Mouse (Mus musculus) adrenal gland (tissue): ENCODE measurements around the gene Chic2.

Experiments used
- intact Hi-C: fragments of 180-260 bp; cut with DNase I; formaldehyde crosslinking; loops from one replicate; pipeline ENCODE4 v1.15.1; 2025
- long read RNA-seq, 2 experiments: library from polyadenylated mRNA; unstranded; transcript quantifications; one replicate each; pipeline ENCODE4 v2.0.0; 2020; ENCODE audit warnings: borderline replicate concordance in 1 of 2; ENCODE audit not compliant: insufficient replicate concordance in 1 of 2

Chic2 gene
- long read RNA-seq, experiment 1, full-length matches to known transcripts = 15 of 19 reads
- long read RNA-seq, experiment 1, partial matches to known transcripts = 2 of 19 reads
- long read RNA-seq, experiment 1, other reads (novel, unspliced or antisense) = 2 of 19 reads
- long read RNA-seq, experiment 2, full-length matches to known transcripts = 32 of 35 reads
- long read RNA-seq, experiment 2, partial matches to known transcripts = 2 of 35 reads
- long read RNA-seq, experiment 2, other reads (novel, unspliced or antisense) = 1 of 35 reads

DNA sequence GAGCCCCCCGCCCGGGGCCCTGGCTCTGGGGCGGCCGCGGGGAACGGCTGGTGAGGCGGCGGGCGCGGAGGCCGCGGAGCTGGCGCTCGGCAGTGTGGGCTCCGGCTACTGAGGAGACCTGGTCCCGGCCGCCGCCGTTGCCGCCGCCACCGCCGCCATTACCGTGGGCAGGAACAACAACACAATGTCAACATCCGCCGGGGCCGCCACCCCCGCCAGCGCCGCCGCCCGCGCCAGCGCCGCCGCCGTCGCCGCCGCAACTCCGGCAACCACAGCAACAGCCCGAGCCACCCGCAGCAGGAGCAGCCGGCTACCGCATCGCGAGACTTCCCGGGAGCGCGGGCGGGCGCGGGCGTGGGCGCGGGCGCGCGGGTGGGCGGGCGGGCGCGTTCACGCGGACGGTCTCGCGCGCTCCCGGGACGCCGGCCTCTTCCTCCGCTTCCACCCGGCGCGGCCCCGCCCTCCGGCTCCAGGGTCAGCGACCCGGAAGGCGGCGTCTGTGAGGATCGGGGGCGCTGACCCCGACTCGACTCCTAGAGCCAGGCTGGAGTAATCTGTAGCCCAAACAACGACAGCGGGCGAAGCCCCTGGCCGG is at the start of gene Chic2:
TSS of gene Chic2 (minus strand) at position 465 of the 595 bp plus-strand sequence.
- intact Hi-C loops = no loop called here

GRCm38 (mm10) chr5:75085906-75086305 is 41.3 kb upstream of the Chic2 start:
- intact Hi-C loops = no loop called here

- intact Hi-C loops = no loop called here
Measured at GRCm38 (mm10) chr5:75085521-75085875, 40.9 kb upstream of the Chic2 start.

DNA sequence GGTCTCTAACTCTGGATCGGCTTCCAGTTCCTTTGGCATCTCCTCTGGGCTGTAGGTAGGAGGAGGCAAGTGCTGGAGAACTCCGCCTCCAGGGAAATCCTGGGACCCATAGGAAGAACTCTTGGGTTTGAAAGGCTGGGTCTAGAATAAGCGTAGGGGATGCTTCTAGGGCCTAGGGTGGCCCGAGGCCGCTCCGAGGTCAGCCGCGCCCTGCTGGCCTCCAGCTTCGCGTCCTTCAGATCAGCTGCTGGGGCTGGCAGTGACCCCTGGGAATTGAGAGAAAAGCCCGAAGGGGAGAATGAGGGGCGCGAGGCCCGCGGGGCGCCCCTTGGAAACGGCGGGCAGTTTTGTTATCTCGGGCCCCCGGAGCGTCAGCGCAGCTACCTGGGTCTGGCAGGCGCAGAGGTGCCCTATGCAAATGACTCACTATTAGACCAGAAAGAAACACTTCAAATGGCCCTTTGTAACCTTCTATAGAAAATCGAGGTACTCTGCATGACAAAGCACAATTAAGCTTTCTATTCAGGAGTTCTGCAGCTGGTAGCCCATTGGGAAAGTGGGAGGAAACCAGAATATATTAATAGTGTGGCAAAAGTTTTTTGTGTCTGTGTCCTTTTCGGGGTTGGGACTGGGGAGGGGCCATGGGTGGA is 40.4 kb upstream of the Chic2 start:
- intact Hi-C loops = no loop called here

- intact Hi-C loops = no loop called here
Measured at GRCm38 (mm10) chr5:75084393-75084870, 39.9 kb upstream of the Chic2 start.

DNA sequence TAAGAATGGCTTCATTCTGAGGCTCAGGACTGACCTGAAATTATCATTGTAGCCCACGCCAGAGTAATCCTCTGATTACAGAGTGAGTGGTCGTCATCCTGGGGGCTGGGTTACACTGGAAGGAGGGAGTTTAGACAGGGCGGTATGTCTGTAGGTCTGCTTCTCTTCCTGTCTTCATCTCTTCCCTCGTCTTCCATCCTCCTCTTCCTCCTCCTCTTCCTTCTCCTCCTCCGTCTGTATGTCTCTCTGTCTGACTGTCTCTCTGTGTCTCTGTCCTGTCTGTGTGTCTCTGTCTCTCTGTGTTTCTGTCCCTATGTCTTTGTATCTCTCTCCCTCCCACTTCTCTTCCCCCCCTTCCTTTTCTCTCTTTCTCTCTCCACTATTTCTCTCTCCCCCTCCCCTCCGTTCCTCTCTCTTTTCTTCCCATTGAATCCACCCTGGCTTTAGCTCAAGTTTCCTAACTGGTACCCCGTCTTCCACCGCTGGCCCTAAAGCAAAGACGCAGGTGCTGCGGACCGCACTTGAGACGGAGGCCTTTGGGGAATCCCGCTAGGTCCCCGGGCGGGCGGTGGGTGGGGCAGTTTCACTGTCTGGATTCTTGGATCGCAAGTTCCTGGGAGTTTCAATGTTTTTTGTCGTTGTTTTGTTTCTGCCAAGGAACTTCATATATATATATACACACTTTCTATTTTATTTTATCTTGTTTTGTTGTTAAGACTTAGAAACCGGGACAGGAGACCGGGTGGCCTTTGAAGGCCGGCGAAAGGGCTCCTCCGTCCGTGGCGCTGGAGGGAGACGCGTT is 39.2 kb upstream of the Chic2 start:
- intact Hi-C loops = no loop called here

DNA sequence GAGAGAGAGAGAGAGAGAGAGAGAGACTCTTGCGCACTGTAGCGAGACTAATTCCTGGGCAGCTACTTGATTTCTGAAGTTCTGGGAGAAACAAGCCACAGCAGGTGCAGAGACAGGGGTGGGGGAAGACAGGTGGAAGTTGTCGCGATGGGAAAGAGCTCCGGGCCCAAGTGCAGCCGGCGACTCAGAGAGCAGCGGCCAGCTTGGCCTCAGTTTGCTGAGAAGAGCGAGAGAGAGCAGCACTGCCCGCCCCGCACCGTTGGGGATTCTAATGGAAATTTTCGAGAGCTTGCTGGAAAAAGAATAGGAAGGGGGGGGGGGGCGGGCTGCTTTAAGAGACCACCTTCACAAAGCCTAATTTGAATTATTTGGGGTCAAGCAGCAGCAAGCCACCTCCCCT is 38.5 kb upstream of the Chic2 start:
- intact Hi-C loops = no loop called here

DNA sequence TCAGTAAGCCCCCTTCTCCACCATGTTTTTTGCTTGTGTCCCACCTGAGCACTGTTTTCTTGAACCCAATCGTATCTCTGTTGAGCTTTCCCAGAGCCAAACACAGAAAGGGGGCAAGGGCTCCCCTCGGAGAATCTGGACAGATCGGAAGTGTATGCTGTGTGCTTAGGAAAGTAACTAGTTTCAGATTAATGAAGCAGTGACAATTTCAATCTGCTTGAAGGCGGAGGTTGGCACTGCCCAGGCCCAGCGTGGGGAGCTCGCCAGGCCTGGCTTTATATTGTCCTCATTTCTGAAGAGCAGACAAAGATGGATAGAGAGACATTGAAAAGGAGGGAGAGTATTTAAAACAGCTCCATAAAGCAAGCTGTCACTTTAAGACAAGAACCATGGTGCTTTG is 37.9 kb upstream of the Chic2 start:
- intact Hi-C loops = no loop called here

DNA sequence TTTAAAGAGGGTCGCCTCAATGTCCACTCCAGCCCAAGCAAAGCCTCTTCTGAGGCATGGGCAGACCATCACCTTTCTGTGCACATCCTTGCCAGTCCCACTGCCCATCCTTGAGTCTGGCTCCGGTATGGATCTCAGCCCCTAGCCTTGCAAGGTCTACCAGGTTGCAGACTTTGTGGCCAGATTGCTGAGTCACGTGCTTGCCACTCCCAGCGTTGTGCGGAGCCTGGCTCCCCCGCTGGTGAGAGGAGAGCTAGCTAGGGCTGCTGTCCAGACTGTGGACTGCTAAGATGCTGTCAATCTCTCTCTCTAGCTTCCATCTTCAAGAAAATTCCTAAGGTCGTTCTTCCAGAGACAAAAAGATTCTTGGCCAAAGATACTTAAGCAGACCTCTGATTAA is 35.0 kb upstream of the Chic2 start:
- intact Hi-C loops = no loop called here

DNA sequence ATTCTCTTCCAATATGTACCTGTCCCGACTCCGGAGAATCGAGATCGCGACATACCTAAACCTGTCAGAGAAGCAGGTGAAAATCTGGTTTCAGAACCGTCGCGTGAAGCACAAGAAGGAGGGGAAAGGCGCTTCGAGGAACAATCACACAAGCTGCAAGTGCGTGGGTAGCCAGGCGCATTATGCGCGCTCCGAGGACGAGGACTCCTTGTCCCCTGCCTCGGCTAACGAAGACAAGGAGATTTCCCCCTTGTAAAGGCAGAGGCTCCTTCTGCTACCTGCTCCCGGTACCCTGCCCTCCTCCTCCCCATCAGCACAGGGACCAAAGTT is 32.4 kb upstream of the Chic2 start:
- intact Hi-C loops = no loop called here

DNA sequence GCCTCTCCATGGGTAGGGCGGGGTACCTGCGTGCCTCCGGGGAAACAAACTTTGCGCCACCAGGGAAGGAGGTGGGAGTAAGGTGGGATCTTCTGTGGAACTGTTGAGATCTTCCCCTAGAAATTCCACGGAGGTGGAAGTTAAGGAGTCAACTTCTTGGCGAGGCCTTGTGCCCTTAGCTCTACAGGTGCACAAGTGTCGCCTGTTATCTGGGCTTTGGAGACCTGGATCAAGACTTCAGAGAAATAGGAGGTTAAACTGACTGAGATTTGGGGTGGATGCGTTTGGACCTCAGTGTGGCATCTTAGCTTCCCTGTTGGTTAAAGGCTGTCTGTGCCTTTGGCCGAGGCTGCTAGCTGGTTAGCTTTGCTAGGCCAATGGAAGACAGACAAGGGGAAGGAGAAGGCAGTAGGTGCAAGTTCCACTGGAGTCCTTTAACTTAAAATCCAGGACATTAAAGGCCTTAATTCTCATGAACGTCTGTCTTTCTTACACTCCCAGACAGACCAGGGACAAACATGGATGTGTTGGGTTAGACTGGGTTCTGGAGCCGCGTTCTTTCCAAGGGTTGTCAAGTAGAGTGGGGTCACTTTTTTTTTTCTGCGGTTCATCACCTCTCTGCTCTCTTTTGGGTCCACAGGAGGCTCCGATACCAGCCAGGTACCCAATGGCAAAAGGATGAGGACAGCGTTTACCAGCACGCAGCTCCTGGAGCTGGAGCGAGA is 31.9 kb upstream of the Chic2 start:
- intact Hi-C loops = no loop called here

GRCm38 (mm10) chr5:75075383-75075941 is 30.9 kb upstream of the Chic2 start, which contains the start of gene Gsx2:
Gsx2 (plus strand) TSS chr5:75075601.
- intact Hi-C loops = no loop called here

DNA sequence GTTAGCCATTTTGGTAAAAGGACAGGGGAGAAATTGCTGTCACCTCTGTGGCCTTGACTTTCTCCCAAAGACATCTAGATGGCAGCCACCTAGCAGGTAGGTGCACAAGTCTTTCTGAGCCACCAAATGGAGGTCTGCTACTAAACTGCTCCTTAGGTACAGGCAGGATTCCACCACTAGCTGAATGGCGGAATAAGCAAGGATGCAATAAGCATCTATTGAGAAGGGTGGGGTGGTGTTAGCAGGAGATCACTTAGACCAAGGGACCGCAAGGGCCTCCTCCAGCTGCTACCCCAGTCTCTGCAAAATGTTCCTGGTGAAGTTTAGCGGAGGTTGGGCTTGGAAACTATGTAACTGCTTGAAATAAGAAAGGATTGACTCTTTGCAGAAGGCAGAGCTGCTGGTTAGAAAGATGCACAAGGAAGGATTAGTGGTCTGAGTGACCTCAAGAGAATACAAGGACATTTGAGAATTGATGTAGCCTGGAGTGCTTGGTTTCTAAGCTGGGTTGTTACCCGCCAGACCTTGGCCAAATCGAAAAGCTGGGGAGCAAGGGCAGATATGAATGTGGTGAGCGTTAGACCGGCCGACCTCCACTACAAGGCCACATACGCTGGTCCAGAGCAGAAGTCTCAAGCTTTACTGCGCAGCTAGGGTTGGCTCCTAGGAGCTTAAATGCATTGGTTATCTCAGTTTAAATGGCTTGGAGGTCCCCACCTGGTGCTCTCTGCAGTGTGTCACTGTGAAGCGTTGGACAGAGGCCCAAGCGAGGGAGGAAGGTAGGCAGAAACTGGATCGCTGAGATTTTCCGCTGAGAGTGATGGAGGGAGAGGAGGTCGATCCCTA is 30.2 kb upstream of the Chic2 start:
- intact Hi-C loops = no loop called here

DNA sequence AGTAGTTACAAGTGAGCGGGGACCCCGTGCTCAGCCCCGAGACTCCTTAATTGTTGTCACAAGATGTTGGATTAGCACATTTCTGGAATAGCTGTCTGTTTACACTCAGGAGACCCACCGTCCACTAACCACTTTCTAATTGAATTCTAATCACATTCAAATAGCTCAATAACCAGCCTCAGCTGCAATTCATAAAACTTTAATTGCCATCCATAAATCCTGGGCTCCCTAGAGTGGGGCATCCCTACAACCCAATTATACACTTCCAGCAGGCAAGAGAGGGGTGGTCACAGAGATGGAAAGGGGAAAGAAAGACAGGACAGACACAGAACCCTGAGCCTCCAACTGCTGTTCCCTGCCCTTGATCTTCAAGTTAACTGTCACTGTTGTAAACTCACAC is 29.6 kb upstream of the Chic2 start:
- intact Hi-C loops = no loop called here

GRCm38 (mm10) chr5:75073684-75074083 is 29.1 kb upstream of the Chic2 start:
- intact Hi-C loops = no loop called here

- intact Hi-C loops = no loop called here
Measured at GRCm38 (mm10) chr5:75073167-75073566, 28.6 kb upstream of the Chic2 start.

- intact Hi-C loops = no loop called here
Measured at GRCm38 (mm10) chr5:75072532-75072931, 28.0 kb upstream of the Chic2 start.

GRCm38 (mm10) chr5:75071951-75072350 is 27.4 kb upstream of the Chic2 start:
- intact Hi-C loops = no loop called here

- intact Hi-C loops = no loop called here
Measured at GRCm38 (mm10) chr5:75070656-75071375, 26.2 kb upstream of the Chic2 start.
